Mouse (Mus musculus) urinary bladder, postnatal 10 days (tissue): ENCODE measurements around the gene Tmem267.
A peak's percentile ranks its signal among the peaks of the same experiment; 100 is the strongest.
"Not testable (repeated sequence)": the region's sequence is repeated elsewhere in the genome, so short reads cannot be mapped to it uniquely, and the experiment has no call there.

ENCODE experiments used
- DNase-seq: peaks from one replicate; pipeline ENCODE4 v3.0.0; 2022; ENCODE audit warnings: low spot score

Gene Tmem267

DNA sequence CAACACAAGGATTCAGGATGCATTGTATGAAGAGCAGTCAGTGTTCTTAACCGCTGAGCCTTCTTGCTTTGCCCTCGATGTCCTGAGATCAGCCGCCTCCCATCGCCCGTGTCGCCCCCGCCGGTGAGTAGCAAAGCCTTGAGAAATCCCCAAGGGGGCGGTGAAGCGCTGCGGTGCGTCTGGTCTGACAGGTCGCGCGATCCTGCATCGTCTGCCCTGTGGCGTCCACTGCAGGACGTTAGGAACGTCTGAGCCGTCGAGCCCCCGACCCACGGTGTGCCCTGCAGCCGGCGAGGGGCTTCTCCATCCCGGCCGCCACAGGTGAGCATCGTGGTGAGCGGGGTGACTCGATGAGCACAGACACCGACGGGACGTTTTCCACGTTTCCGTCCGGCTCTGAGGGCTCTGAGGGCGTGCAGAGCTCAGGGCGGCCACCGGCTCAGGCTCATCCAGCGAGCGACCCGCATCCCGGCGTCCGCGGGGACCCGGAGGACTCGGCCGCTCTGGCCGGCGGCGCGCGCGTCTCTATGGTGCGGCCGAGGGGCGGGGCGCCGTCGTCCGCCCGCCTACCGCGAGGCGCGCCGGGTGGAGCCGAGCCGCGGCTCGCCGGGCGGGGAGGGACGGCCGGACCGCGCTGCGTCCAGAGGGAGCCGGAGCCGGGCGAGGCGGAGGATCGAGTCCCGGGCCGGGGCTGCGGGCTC lies at the start of gene Tmem267, which contains the start of gene 3110070M22Rik:
TSS of gene Tmem267 (plus strand) at position 160 of the 701 bp plus-strand sequence.
TSS of gene 3110070M22Rik (minus strand) at position 504 of the 701 bp plus-strand sequence.
- DNase-seq, result peak; percentile 66

DNA sequence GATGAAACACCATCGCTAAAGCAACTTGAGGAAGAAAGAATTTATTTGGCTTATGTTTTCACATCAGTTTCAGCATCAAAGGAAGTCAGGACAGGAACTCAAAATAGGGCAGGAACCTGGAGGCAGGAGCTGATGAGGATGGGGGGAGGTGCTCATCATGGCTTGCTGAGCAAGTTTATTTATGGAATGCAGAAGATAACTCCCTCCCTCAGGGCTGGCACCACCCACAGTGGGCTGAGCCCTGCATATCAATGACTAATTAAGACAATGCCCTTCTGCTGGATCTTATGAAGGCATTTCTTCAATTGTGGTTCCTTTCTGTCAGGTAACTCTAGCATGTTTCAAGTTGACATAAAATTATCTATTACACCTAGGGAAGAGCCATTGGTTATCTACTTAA lies 45.6 kb upstream of the Tmem267 start:
- DNase-seq, result no peak

GRCm38 (mm10) chr13:119453563-119453962 lies 34.3 kb upstream of the Tmem267 start:
- no peak for DNase-seq

DNA sequence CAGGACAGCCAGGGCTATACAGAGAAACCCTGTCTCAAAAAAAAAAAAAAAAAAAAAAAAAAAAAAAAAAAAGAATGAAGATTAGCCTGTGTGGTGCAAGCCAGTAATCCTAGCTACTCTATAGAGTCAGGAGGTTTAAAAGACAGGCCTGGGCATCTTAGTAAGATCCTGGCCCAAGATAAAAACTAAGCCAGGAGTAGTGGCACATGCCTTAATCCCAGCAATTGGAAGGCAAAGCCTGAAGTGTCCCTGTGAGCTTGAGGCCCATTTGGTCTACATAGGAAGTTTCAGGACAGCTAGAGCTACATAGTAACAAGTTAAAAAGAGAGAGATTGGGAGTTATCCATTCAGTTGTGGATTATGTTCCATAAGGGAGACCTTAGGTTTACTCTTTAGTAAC lies 32.8 kb upstream of the Tmem267 start:
- DNase-seq, result no peak

DNA sequence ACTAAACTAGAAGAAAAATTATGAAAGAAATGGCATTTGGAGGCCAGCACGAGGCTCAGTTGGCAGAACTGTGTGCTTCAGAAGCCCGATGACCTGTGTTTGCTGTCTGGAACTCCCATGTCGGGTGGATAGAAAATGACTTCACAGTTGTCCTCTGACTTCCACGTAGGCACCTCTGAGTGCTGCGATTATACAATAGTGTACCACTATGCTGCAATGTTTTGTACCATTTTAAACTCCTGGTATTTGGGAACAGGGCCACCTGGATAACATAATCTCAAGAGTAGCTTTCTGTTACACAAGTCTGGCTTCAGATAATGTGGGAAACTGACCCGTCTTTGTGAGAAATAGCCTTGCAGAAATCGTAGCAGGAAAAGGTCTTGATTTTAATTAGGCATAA lies 31.5 kb upstream of the Tmem267 start:
- no peak for DNase-seq

DNA sequence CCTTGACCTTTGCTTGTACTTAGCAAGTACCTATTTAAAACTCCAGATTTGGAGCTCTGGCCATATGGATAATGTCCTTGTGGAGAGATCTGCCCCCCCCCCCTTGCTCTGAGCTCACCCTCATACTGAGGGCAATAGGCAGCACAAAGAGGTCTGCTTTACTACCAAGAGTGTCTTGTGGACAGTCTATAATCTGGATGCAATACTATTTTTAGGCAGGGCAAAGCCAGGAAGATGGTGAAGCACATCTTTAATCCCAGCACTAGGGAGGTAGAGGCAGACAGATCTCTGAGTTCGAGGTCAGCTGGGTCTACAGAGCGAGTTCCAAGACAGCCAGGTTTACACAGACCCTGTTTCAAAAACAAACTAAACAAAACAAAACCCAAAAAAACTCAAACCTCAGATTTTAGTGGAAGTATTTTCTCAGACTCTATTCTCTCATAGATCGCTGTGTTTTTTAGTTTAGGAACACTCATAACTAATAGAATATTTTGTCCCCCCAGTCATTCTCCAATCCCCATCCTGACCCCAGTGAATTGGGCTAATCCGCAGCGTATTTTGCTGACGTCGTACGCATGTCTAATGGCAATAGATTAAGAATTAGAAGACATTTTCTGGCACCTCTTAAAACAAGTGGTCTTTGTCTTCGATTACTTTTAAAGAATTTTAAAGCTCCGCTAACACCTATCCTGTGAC lies 25.8 kb upstream of the Tmem267 start:
- no peak for DNase-seq

GRCm38 (mm10) chr13:119462596-119463560 lies 25.0 kb upstream of the Tmem267 start, which contains the start of gene 4833420G17Rik:
4833420G17Rik (plus strand) TSS chr13:119462768.
- DNase-seq, result peak; percentile 47

DNA sequence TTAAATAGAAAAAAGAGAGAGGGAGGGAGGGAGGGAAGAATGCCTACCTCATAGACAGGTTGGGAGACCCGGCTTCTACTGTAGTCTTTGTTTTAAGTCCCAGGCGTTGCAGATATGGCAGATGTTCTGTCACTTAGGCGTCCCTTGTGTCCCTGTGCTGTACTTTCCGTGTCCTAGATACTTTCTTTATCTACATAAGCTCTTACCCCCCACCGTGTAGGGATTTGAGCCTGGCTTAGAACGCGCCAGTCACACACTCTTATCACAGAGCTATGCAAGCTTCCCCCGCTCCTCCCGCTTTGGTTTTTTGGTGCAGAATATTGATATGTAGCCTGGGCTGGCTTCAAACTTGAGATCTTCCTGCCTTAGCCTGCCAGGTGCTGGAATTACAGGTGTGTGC lies 11.2 kb upstream of the Tmem267 start:
- no peak for DNase-seq

DNA sequence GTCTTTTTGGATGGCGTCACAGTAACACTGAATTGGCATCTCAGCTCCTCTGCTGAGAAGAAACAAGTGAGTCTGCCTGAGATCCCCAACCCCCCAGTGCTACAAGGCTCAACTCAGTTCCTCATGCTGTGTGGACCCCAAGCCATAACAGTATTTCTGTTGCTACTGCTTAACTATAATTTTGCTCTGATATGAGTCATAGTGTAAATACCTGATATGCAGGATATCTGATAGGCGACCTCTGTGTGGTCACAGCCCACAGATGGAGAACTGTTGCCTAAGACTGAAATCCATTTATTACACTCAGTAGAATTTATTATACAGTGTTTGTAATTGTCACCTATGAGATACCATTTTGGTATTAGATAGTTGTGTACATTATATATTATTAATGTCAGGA lies 10.1 kb upstream of the Tmem267 start:
- no peak for DNase-seq

DNA sequence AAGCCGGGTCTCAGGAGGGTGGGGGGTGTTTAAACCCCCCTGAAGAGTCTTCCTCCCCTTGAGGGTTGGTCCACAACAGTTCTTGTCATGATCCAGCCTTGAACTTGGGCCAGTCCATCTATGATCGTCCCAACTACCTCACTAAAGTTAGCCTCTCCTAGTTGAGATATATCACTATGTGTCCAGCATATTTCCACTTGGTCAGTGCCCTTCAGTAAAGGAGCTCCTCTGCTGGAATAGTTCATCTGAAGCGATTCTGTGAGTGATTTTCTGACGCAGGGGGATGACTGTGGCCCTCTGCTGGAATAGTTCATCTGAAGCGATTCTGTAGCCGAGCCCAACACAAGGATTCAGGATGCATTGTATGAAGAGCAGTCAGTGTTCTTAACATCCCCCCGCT lies 485 bp upstream of the Tmem267 start:
- DNase-seq, result no peak

DNA sequence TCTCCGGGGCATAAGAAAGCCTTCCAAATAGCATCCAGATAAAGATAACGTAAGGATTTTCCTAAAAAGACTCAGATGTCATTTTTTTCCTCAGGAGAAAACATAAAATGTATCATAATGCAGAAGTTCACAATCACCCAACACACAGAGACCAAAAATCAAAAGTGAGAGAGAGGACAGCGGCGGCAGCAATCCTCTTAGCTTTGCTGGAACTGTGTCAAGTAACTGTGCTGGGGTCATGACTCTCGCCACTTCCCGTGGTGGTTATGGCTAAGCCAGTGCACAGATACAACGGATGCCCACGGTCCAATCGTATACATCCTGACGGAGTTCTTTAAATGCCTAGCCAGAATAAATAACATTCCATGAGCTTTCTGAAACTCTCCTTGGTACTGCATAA lies 4.2 kb downstream of the Tmem267 start:
- DNase-seq, result not testable (repeated sequence)

DNA sequence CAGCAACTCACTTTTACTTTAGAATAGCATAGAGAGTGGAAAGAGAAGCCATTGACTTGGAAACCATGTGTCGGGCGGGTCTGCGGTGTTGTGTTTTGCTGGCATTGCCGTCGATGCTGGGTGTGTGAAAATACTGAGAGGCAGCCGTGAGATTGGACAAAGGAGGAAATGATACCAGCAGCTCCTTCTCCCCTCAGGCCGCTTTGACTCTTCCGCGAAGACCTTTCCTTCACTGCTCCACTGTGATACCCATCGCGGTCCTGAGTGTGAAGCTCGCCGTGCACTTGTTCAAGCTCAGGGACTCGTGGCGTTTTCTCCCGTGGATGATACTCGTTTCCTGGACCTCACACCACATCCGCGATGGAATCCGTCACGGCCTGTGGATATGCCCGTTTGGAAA lies 7.1 kb downstream of the Tmem267 start:
- DNase-seq, result not testable (repeated sequence)

GRCm38 (mm10) chr13:119596321-119597211 lies 108.7 kb downstream of the Tmem267 start:
- peak; percentile 36 for DNase-seq

DNA sequence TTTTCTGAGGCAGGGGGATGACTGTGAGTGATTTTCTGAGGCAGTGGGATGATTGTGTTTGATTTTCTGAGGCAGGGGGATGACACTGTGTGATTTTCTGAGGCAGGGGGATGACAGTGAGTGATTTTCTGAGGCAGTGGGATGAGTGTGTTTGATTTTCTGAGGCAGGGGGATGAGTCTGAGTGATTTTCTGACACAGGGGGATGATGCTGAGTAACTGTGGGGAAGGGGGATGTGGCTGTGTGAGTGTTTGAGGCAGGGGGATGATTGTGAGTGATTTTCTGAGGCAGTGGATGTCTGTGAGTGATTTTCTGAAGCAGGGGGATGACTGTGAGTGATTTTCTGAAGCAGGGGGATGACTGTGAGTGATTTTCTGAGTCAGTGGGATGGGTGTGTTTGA lies 110.6 kb downstream of the Tmem267 start:
- not testable (repeated sequence) for DNase-seq

DNA sequence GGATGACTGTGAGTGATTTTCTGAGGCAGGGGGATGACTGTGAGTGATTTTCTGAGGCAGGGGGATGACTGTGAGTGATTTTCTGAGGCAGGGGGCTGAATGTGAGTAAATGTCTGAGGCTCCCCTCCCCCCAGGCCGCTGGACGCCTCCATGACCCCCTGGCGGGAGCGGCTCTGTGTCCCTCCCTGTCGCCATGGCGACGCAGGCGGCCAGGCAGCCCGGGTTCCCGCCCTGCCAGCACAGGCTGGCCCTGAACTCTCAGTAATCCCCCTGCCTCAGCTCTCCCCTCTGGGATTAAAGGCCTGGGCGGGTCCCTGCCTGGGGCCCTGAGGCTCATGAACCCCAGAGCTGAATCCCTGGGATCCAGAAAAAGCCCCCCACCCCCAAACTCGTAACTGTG lies 111.2 kb downstream of the Tmem267 start:
- DNase-seq, result peak; percentile 63

- DNase-seq, result not testable (repeated sequence)
Observed at GRCm38 (mm10) chr13:119599498-119599897, 111.7 kb downstream of the Tmem267 start.

DNA sequence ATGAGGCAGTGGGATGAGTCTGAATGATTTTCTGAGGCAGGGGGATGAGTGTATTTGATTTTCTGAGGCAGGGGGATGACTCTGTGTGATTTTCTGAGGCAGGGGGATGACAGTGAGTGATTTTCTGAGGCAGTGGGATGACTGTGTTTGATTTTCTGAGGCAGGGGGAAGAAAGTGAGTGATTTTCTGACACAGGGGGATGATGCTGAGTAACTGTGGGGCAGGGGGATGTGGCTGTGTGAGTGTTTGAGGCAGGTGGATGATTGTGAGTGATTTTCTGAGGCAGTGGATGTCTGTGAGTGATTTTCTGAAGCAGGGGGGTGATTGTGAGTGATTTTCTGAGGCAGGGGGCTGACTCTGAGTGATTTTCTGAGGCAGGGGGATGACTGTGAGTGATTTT lies 112.3 kb downstream of the Tmem267 start:
- DNase-seq, result peak; percentile 88

DNA sequence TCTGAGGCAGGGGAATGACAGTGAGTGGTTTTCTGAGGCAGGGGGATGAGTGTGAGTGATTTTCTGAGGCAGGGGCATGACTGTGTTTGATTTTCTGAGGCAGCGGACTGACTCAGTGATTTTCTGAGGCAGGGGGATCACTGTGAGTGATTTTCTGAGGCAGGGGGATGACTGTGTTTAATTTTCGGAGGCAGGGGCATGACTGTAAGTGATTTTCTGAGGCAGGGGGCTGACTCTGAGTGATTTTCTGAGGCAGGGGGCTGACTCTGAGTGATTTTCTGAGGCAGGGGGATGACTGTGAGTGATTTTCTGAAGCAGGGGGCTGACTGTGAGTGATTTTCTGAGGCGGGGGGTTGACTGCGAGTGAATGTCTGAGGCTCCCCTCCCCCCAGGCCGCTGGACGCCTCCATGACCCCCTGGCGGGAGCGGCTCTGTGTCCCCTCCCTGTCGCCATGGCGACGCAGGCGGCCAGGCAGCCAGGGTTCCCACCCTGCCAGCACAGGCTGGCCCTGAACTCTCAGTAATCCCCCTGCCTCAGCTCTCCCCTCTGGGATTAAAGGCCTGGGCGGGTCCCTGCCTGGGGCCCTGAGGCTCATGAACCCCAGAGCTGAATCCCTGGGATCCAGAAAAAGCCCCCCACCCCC lies 115.0 kb downstream of the Tmem267 start:
- DNase-seq, result peak; percentile 42

DNA sequence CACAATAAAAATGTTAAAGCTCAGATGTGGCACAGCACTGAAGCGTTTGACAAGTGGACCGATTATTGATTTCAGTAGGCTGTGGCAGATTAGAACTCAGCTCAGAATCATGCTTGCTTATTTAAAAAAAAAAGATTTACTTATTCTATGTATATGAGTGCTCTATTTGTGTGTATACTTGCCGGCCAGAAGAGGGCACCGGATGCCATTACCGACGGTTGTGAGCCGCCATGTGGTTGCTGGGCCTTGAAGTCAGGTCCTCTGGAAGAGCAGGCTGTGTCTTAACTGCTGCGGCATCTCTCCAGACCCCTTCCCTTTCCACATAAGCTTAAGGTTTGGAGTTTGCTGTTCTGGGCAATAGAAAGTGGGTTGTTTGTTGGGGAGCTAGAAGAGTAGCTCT lies 116.1 kb downstream of the Tmem267 start:
- not testable (repeated sequence) for DNase-seq

- not testable (repeated sequence) for DNase-seq
Observed at GRCm38 (mm10) chr13:119604322-119604721, 116.5 kb downstream of the Tmem267 start.

DNA sequence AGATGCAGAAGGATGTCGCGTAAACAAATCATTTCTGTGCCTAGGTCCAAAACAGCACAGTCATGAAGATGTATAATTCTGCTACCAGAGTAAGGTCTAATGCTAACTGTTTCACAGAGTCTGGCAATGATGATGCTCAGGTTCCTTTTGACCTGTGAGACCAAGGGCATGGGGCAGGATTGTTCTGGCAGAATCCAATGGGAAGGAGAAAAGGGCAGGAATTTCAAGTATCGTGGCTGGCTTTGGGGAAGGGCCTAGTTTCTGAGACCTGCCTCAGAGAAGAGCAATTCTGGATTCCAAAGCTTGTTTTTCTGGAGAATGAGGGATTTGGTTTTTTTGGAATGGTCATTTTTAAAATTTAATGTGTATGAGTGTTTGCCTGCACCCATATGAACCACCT lies 131.0 kb downstream of the Tmem267 start:
- DNase-seq, result no peak
